Mouse (Mus musculus): ENCODE measurements around the gene Gm20715.

Gm20715 gene

GRCm38 (mm10) chr7:6430342-6430741, 20.3 kb downstream of the Gm20715 start:
- no peak for DNase-seq

GRCm38 (mm10) chr7:6438388-6438787, 28.3 kb downstream of the Gm20715 start, which contains the start of gene Olfr1344:
Gene Olfr1344, plus strand, starts transcription at chr7:6438688.
- DNase-seq: no peak

- DNase-seq: no peak
Measured at GRCm38 (mm10) chr7:6441173-6441572, 31.1 kb downstream of the Gm20715 start.

GRCm38 (mm10) chr7:6447771-6448170, 37.7 kb downstream of the Gm20715 start:
- no peak for DNase-seq

- DNase-seq: no peak
Measured at GRCm38 (mm10) chr7:6455868-6456267, 45.8 kb downstream of the Gm20715 start, which contains the start of gene Olfr1336. Gene Olfr1336, plus strand, starts transcription at chr7:6456168.

GRCm38 (mm10) chr7:6456399-6456798, 46.3 kb downstream of the Gm20715 start:
- no peak for DNase-seq

GRCm38 (mm10) chr7:6466951-6467350, 56.9 kb downstream of the Gm20715 start, which contains the start of gene Olfr1346:
Gene Olfr1346, plus strand, starts transcription at chr7:6467101.
- no peak for DNase-seq

GRCm38 (mm10) chr7:6477633-6478032, 67.6 kb downstream of the Gm20715 start:
- peak; percentile 75 for DNase-seq

GRCm38 (mm10) chr7:6486841-6487240, 76.8 kb downstream of the Gm20715 start, which contains the start of gene Olfr5:
Gene Olfr5, minus strand, starts transcription at chr7:6486941.
- DNase-seq: no peak
